Mouse (Mus musculus): ENCODE data around the gene Olfr849.

Olfr849 gene

DNA sequence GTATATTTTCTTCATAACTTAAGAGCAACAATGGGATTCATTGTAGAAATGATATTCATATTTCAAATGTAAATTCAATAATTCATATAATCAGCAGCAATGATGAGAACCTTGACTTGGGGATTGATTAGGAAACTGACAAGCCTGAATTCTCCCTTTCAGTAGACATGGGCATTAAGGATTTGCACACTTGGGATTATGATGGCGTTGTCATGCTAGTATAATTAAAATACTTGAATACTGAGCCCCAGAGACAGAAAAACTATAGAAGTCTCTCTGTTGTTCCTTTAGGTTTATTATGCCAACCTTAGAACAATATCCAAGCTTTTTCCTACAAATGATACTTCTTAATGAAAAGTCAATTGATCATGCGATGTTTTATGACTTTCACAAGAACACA is at the start of gene Olfr849:
Gene Olfr849, plus strand, starts transcription at position 301 of the 400 bp plus-strand sequence.
- no peak for DNase-seq (ENCODE audit: low read depth, low spot score)

DNA sequence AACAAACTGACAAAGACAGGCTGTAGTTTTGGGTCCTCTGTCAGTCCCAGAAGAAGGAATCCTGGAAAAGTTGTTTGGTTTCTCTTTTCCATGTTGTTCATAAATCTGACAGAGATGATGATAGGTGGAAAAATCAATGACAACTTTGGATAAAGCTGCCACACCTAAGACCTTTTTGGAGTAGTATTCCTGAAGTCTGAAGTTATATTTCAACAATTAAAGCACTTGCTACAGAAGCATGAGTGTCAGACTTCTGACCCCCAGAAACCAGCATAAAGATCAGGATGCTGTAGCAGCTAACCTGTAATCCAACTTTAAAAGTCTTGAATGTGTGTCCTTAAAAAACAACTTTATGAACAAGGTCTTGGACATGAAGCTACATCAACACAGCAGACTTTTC is 38.1 kb downstream of the Olfr849 start, which contains the start of gene Olfr850:
Gene Olfr850, minus strand, starts transcription at position 101 of the 400 bp plus-strand sequence.
- DNase-seq (ENCODE audit: low read depth, low spot score), result no peak

DNA sequence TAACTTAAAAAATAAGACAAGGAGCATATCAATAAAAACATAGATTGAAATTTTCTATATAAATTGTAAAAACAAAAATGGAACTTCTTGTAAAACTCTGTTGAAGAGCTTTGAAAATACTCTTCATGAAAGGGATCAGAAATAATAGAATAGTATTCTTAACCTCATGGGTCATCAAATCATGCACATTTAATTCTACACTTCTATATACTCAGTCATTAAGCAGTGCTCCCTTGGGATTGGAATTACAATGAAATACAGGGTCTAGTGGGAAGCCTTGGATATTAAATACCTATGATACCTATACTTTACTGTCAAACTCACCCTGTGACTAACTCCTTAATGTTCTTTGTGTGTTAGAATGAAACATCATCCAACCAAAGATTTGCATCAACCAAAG is 52.9 kb downstream of the Olfr849 start, which contains the start of gene Olfr851:
Gene Olfr851, plus strand, starts transcription at position 301 of the 400 bp plus-strand sequence.
- no peak for DNase-seq (ENCODE audit: low read depth, low spot score)

All from CD4-positive helper T cell, adult 2 months (primary cell).